Mouse (Mus musculus): ENCODE measurements around the gene Lepr. TPM values are rescaled to one million over a fixed set of nuclear protein-coding genes. Genes with fewer than 3 reads are reported as not detected.
A peak's percentile ranks its signal among the peaks of the same experiment; 100 is the strongest.

Lepr gene
- polyA plus RNA-seq, 1 experiment from 2014 or later = 13.5 TPM

DNA sequence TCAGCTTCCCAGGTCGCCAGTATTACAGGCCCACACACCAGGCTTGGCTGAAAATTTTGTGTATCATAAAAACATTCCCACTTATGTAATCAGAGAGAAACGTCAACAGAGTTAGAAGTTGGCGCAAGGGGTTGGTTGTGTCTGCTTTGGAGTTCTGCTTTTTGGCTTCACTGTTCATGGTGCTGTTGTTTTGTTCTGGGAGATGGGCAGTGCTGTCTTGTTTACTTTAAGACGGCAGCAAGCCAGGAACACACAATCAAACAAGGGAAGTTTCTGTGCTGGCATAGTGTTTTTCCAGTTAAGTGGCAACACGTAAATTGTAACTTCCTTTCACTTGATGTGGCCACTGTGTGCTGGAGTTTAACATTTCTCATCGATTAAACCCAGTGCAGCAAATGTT is 22.7 kb upstream of the Lepr start:
- no peak for ATAC-seq (ENCODE audit: insufficient number of reproducible peaks, insufficient read depth, low FRiP score, low TSS enrichment)

GRCm38 (mm10) chr4:101697236-101697635 is 20.0 kb upstream of the Lepr start:
- Histone ChIP-seq H3K36me3 (no peaks in the 10 kb centered on the region), H3K9ac (no peak overlapping the region), H3K27me3 (no peaks in the 10 kb centered on the region), H3K4me2 (replicated peaks) (no peak overlapping the region), H3K27ac (no peak overlapping the region), H3K4me3 (no peak overlapping the region), H3K9me3 (no peaks in the 10 kb centered on the region), H3K4me1 (no peaks in the 10 kb centered on the region)
- WGBS = 81% methylated on average over 3 of the region's 3 CpGs
- no peak for ATAC-seq (ENCODE audit: insufficient number of reproducible peaks, insufficient read depth, low FRiP score, low TSS enrichment)

More for the DNA sequence above, 22.7 kb upstream of the Lepr start:
- Histone ChIP-seq H3K4me1 (no peaks in the 10 kb centered on the region), H3K36me3 (no peaks in the 10 kb centered on the region), H3K9me3 (no peaks in the 10 kb centered on the region), H3K27me3 (no peaks in the 10 kb centered on the region), H3K9ac (no peak overlapping the region), H3K4me3 (no peak overlapping the region), H3K27ac (no peak overlapping the region), H3K4me2 (replicated peaks) (no peak overlapping the region)
- WGBS = 71% methylated on average over 6 of the region's 6 CpGs

GRCm38 (mm10) chr4:101699423-101699822 is 17.8 kb upstream of the Lepr start:
- Histone ChIP-seq H3K27ac (no peak overlapping the region), H3K9ac (no peak overlapping the region), H3K4me1 (no peaks in the 10 kb centered on the region), H3K4me2 (replicated peaks) (no peak overlapping the region), H3K27me3 (no peaks in the 10 kb centered on the region), H3K4me3 (no peak overlapping the region), H3K36me3 (no peaks in the 10 kb centered on the region), H3K9me3 (no peaks in the 10 kb centered on the region)
- ATAC-seq (ENCODE audit: insufficient number of reproducible peaks, insufficient read depth, low FRiP score, low TSS enrichment) = no peak
- 97% methylated on average over 1 of the region's 1 CpGs for WGBS

DNA sequence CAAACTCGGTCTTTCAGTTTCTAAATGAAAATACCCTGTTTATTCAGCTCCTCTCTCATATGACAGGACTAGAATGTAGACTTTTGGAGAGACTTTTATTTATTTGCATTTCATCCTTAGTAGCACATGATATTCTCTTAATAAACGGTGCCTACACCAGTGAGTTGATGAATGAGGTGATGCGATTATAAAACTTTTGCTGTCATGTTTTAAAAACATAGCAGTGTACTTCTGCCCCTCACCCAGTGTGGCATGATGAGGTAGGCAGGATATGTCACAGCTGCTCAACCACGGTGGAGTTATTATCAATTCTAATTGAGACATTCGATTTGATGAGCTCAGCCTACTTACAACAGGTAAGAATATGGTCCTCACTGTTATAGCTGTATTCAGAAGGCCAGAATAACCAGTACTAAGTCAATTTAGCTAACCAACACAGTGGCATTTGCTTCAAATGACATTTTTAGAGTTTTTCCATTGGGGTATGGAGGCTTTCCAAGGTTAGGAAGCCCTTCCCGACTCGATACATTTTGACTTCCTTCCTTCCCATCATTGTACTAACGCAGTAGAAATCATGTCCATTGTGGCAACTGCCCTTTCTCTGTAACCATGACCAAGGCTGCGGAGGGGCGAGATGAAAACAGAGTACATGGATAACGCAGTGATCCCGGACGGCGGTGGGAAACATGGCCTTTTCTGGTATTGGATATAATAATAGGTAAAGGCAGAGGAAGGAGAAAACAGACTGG is 16.1 kb upstream of the Lepr start:
- H3K4me1 ChIP-seq = no peaks in the 10 kb centered on the region
- H3K4me3 ChIP-seq = no peak overlapping the region
- H3K36me3 ChIP-seq = no peaks in the 10 kb centered on the region
- no peaks in the 10 kb centered on the region for H3K27me3 ChIP-seq
- 87% methylated on average over 14 of the region's 14 CpGs for WGBS
- no peak overlapping the region for H3K4me2 ChIP-seq (replicated peaks)
- H3K27ac ChIP-seq = no peak overlapping the region
- no peaks in the 10 kb centered on the region for H3K9me3 ChIP-seq
- ATAC-seq (ENCODE audit: insufficient number of reproducible peaks, insufficient read depth, low FRiP score, low TSS enrichment) = no peak
- no peak overlapping the region for H3K9ac ChIP-seq

DNA sequence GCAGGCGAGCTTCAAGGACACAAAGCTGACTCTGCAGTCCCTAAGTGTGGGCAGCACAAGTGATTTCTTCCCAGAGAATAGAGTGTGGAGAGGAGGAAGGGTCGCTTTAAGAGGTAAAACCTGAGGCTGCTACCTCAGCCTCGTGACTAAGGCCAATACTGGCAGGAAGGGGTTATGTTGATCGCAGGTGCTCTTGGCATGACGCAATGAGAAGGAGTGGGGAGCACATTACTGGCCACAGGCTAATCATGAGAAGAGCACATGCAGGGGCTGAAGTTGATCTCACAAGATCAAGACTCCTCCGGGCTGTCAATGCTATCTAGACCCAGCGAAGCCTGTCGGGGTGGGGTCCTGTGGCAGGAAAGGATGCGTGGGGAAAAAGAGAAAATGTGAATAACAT is 11.9 kb upstream of the Lepr start:
- 80% methylated on average over 9 of the region's 9 CpGs for WGBS
- Histone ChIP-seq H3K4me2 (replicated peaks) (no peak overlapping the region), H3K9ac (no peak overlapping the region), H3K36me3 (no peaks in the 10 kb centered on the region), H3K4me1 (peaks cover 7% of the 10 kb centered on the region; the same call in 1 of the 2 replicates), H3K4me3 (no peak overlapping the region), H3K27me3 (no peaks in the 10 kb centered on the region), H3K27ac (no peak overlapping the region), H3K9me3 (no peaks in the 10 kb centered on the region)
- no peak for ATAC-seq (ENCODE audit: insufficient number of reproducible peaks, insufficient read depth, low FRiP score, low TSS enrichment)

DNA sequence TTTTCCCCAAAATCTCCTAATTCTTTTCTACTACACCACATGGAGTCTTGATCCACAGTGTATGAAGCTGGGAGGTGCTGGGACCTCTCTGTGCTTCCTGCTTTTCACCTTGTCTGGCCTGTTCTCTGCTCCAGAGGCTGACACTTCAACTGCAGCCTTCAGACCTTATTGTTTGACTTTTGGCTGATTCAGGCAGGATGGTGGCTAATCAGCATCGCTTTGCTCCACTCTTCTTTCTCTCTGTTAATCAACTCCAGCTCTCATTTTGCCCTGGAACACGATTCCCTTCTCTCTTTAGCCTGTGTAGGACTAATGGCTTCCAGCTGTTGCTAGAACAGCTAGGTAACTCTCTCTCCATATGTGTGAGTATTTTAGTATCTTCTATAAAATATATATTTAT is 10.0 kb upstream of the Lepr start:
- Histone ChIP-seq H3K27me3 (no peaks in the 10 kb centered on the region), H3K4me1 (peaks cover 10% of the 10 kb centered on the region), H3K4me2 (replicated peaks) (no peak overlapping the region), H3K9me3 (no peaks in the 10 kb centered on the region), H3K36me3 (no peaks in the 10 kb centered on the region), H3K4me3 (no peak overlapping the region), H3K27ac (peak overlapping the region; percentile 76), H3K9ac (no peak overlapping the region)
- 15% methylated on average over 2 of the region's 2 CpGs for WGBS
- ATAC-seq (ENCODE audit: insufficient number of reproducible peaks, insufficient read depth, low FRiP score, low TSS enrichment) = peak; percentile 85

DNA sequence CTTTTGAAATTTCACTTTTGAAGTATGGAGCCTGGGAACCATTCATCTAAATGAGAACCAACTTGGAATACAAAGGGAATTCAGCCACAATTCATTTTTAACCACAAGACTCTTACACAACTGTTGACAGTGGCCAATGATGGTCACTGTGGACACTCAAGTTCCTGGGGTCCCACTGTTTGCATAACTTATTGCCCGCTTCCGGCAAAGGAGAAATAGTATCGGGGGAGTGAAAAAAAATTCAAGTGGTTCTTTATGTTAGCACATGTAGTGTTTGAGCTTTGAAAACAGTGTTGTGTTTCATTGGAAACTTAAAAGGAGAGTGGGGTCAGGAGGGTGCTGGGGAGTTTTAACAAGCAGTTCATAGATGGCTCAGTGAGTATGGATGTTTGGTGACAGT is 9.3 kb upstream of the Lepr start:
- WGBS = 19% methylated on average over 3 of the region's 3 CpGs
- Histone ChIP-seq H3K9ac (no peak overlapping the region), H3K4me3 (no peak overlapping the region), H3K27me3 (no peaks in the 10 kb centered on the region), H3K27ac (peak overlapping the region; percentile 78), H3K9me3 (no peaks in the 10 kb centered on the region), H3K4me1 (peaks cover 17% of the 10 kb centered on the region), H3K36me3 (no peaks in the 10 kb centered on the region), H3K4me2 (replicated peaks) (no peak overlapping the region)
- no peak for ATAC-seq (ENCODE audit: insufficient number of reproducible peaks, insufficient read depth, low FRiP score, low TSS enrichment)

DNA sequence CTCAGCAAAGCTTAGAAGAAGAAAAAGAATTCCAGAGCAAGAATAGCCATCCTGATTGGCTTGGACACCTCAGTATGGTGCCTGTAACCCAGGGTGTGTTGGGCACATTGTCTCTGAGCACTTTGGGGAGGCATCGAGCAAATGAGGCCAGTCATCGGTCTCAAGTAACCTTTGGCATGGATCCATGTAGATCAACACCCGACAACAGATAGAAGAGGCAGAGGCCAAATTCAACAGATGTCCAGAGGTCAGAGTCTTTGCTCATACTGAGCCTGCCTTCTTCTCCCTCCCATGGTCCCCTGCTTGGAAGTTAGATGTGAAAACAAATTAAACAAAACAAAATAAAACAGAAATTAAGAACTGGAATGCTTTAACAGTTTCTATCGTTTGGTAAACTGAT is 6.8 kb upstream of the Lepr start:
- H3K27me3 ChIP-seq = no peaks in the 10 kb centered on the region

DNA sequence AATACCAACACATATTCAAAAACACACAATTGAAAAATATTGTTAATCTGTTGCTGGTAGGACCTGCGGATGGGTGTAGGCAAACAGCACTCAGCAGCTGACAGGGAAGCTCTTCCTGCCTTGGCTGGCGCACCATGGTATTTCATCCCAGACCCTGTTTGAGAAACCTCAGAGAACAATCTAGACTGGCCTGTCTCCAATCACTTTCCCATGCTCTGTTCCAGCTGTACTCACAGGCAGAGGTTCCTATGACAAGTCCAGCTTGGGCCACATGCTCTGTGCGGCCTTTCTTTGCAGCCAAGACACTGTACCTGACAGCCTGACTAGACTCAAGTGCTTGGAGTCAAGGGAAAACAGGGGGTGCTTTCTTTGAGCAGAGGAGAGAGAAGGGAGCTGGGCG is 6.1 kb upstream of the Lepr start:
- 85% methylated on average over 4 of the region's 4 CpGs for WGBS
- no peaks in the 10 kb centered on the region for H3K36me3 ChIP-seq
- no peak overlapping the region for H3K27ac ChIP-seq
- peaks cover 19% of the 10 kb centered on the region for H3K4me1 ChIP-seq
- no peak overlapping the region for H3K4me3 ChIP-seq
- H3K4me2 ChIP-seq (replicated peaks) = no peak overlapping the region
- no peak for ATAC-seq (ENCODE audit: insufficient number of reproducible peaks, insufficient read depth, low FRiP score, low TSS enrichment)
- H3K9me3 ChIP-seq = no peaks in the 10 kb centered on the region
- no peaks in the 10 kb centered on the region for H3K27me3 ChIP-seq
- H3K9ac ChIP-seq = no peak overlapping the region

More for the DNA sequence above, 6.8 kb upstream of the Lepr start:
- WGBS = 76% methylated on average over 4 of the region's 4 CpGs
- no peak for ATAC-seq (ENCODE audit: insufficient number of reproducible peaks, insufficient read depth, low FRiP score, low TSS enrichment)
- H3K9ac ChIP-seq = no peak overlapping the region
- H3K9me3 ChIP-seq = no peaks in the 10 kb centered on the region
- H3K4me3 ChIP-seq = no peak overlapping the region
- H3K27ac ChIP-seq = no peak overlapping the region
- H3K36me3 ChIP-seq = no peaks in the 10 kb centered on the region
- peaks cover 19% of the 10 kb centered on the region for H3K4me1 ChIP-seq
- no peak overlapping the region for H3K4me2 ChIP-seq (replicated peaks)

- 7% methylated on average over 1 of the region's 1 CpGs for WGBS
- ATAC-seq (ENCODE audit: insufficient number of reproducible peaks, insufficient read depth, low FRiP score, low TSS enrichment) = 0 out of 2 replicates have a peak, but pooled peaks have one; percentile 55
- Histone ChIP-seq H3K9ac (no peak overlapping the region), H3K27ac (peak overlapping the region; percentile 37; the same call in 1 of the 2 replicates), H3K4me1 (peaks cover 19% of the 10 kb centered on the region), H3K4me3 (no peak overlapping the region), H3K27me3 (0 out of 2 replicates have a peak, but pooled peaks cover 4% of the 10 kb centered on the region), H3K4me2 (replicated peaks) (no peak overlapping the region), H3K9me3 (no peaks in the 10 kb centered on the region), H3K36me3 (no peaks in the 10 kb centered on the region)
Observed at GRCm38 (mm10) chr4:101712563-101712962, 4.6 kb upstream of the Lepr start.

DNA sequence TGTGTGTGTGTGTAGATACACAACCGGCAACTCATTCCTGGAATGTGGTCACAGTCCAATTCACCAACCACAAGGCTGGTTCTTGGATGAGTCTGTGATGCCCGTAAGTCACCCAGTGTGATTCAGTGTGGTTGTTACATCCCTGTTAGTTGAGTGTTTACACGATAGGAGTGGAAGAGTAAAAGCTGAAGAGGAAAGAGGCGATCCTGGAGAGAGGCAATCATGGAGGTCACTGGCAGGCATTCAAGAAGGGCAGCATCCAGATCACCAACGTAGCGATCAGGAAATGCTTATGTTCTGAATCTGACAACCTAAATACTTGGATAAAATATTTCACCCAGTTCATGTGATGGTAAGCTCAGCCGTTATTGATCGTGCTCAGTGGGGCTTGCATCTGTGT is 1.9 kb upstream of the Lepr start:
- no peaks in the 10 kb centered on the region for H3K36me3 ChIP-seq
- no peak overlapping the region for H3K4me3 ChIP-seq
- no peak overlapping the region for H3K9ac ChIP-seq
- no peaks in the 10 kb centered on the region for H3K9me3 ChIP-seq
- H3K4me1 ChIP-seq = peaks cover 11% of the 10 kb centered on the region
- H3K4me2 ChIP-seq (replicated peaks) = no peak overlapping the region
- H3K27ac ChIP-seq = no peak overlapping the region
- WGBS = 87% methylated on average over 8 of the region's 8 CpGs
- ATAC-seq (ENCODE audit: insufficient number of reproducible peaks, insufficient read depth, low FRiP score, low TSS enrichment) = no peak
- H3K27me3 ChIP-seq = 0 out of 2 replicates have a peak, but pooled peaks cover 4% of the 10 kb centered on the region

- ATAC-seq (ENCODE audit: insufficient number of reproducible peaks, insufficient read depth, low FRiP score, low TSS enrichment) = no peak
- H3K9ac ChIP-seq = no peak overlapping the region
- 71% methylated on average over 6 of the region's 6 CpGs for WGBS
- H3K27ac ChIP-seq = no peak overlapping the region
- no peaks in the 10 kb centered on the region for H3K9me3 ChIP-seq
- H3K4me1 ChIP-seq = peaks cover 11% of the 10 kb centered on the region
- no peak overlapping the region for H3K4me3 ChIP-seq
- H3K36me3 ChIP-seq = no peaks in the 10 kb centered on the region
- H3K27me3 ChIP-seq = 0 out of 2 replicates have a peak, but pooled peaks cover 4% of the 10 kb centered on the region
- no peak overlapping the region for H3K4me2 ChIP-seq (replicated peaks)
Observed at GRCm38 (mm10) chr4:101715805-101716204, 1.4 kb upstream of the Lepr start.

Data from embryonic facial prominence, embryonic 12.5 days (tissue).